Mouse (Mus musculus): ENCODE measurements around the gene Snhg11. TPM values are rescaled to one million over a fixed set of nuclear protein-coding genes. Genes with fewer than 3 reads are reported as not detected.

Snhg11 gene
- polyA plus RNA-seq, 1 experiment from 2014 or later: 673 TPM

DNA sequence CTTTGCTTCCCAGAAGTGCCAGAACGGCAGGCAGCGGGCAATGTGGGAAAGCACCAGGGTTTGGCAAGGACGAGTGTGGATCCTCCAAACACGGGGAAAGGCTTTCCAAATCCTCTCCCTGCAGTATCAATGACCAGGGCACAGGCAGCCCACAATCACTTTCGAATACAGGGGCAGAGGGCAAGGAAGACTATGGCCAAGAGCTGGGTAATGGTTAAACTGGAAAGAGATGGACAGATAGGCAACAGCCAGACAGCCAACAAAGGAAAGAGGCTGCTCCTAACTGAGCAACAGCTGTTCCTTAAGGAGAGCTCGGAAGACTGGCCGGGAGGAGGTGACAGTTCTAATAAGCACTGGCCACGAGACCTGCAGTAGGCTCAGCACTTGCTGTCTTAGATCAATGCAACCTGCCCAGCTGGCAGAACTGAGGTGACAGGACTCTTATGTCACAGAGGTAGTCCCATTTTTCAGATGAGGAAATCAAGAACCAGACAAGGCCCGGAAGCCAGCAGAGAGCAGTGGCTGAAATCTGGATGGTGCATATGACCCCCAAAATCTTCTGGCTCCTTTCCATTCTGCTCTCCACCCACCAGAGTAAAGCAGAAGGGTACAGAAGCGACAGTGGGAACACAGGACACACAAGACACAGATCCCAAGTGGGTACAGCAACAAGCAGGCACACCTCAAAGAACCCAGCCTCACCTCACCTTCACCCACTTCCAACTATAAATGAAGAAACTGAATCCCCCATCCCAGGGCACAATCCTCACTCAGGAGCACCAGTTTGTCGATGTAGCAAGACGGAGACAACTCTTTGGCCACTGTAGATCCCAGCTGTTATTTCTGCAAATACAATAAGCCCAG is 15.4 kb upstream of the Snhg11 start:
- 68% methylated on average over 12 of the region's 12 CpGs for WGBS
- peak overlapping the region; percentile 72 for H3K9ac ChIP-seq
- H3K27ac ChIP-seq: peak overlapping the region; percentile 68; the same call in 1 of the 2 replicates
- H3K4me3 ChIP-seq: peak overlapping the region; percentile 64
- H3K36me3 ChIP-seq (replicated peaks): peaks cover 38% of the 10 kb centered on the region
- peaks cover 20% of the 10 kb centered on the region for H3K4me1 ChIP-seq
- H3K9me3 ChIP-seq: no peaks in the 10 kb centered on the region
- no peak for ATAC-seq (replicated peaks)
- H3K27me3 ChIP-seq (replicated peaks): no peaks in the 10 kb centered on the region
- peak overlapping the region; percentile 87 for H3K4me2 ChIP-seq

DNA sequence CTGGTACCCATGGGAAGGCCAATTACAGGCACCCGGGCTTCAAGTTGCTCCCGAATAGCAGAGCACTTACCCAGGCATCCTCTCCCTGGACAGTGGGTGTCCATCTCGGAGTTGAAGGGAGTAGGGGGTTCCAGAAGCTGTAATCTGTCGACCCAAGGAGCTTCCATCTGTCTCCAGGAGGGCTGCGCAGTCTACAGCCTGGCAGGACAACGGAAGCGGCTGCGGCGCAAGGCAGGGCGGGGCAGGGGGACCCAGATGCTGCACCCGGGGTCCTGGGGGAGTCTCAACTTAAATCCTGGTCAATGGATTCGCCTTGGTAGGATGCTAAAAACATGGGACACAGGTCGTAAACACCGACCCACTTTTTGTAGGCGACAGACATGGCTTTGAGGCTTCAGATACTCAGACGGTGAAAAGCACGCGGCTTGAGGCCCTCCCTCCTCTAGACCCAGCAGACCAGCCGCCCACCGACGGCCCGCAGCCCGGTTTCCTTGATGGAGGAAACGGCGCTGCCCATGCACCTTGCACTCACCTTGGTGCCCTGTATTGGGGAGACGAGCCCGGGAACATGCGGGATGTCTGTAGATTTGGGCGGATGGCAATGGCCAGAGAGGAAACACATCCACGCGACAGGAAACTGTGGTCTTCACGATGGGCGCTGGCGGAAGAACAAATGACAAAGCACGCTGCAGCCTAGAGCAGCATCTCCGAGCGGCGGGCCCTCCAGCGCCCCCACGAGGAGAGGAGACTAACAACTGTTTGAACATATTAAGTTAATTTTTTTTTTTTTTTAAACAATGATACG is 14.4 kb upstream of the Snhg11 start:
- Histone ChIP-seq H3K27ac (peak overlapping the region; percentile 68), H3K4me3 (peak overlapping the region; percentile 64), H3K4me2 (peak overlapping the region; percentile 87), H3K36me3 (replicated peaks) (peaks cover 28% of the 10 kb centered on the region), H3K27me3 (replicated peaks) (no peaks in the 10 kb centered on the region), H3K9me3 (no peaks in the 10 kb centered on the region), H3K4me1 (peaks cover 20% of the 10 kb centered on the region), H3K9ac (peak overlapping the region; percentile 72)
- ATAC-seq (replicated peaks): peak; percentile 92
- under 1% methylated on average over 41 of the region's 41 CpGs for WGBS

- no peak overlapping the region for H3K9ac ChIP-seq
- ATAC-seq (replicated peaks): peak; percentile 74
- WGBS: 36% methylated on average over 8 of the region's 8 CpGs
- H3K27ac ChIP-seq: peak overlapping the region; percentile 68
- H3K4me1 ChIP-seq: peaks cover 20% of the 10 kb centered on the region
- peaks cover 24% of the 10 kb centered on the region for H3K36me3 ChIP-seq (replicated peaks)
- H3K9me3 ChIP-seq: no peaks in the 10 kb centered on the region
- H3K27me3 ChIP-seq (replicated peaks): 0 out of 2 replicates have a peak, but pooled peaks cover 3% of the 10 kb centered on the region
- peak overlapping the region; percentile 87 for H3K4me2 ChIP-seq
- H3K4me3 ChIP-seq: peak overlapping the region; percentile 64
Observed at GRCm38 (mm10) chr2:158361678-158362320, 13.6 kb upstream of the Snhg11 start.

DNA sequence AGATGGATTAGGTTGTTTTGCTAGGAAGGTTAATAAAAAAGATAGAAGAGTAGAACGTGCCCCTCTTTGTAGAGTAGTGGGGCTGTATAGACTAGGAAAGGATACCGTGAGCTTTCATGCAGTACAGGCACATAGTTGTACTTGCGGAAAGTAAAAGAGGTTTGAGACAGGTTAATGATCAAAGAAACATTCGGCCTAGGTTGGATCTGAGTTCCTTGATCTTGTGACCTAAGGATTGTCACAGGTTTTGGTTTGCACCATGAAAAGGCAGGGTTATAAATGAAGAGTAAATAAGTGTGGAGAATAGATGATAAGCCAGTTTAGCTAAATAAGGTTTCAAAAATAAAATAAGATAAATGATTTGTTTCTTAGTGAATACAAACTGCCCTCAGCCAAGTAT is 11.3 kb upstream of the Snhg11 start:
- Histone ChIP-seq H3K9ac (no peak overlapping the region), H3K4me3 (no peak overlapping the region), H3K9me3 (no peaks in the 10 kb centered on the region), H3K36me3 (replicated peaks) (peaks cover 2% of the 10 kb centered on the region; the same call in 1 of the 2 replicates), H3K27ac (no peak overlapping the region), H3K4me2 (no peak overlapping the region), H3K27me3 (replicated peaks) (0 out of 2 replicates have a peak, but pooled peaks cover 3% of the 10 kb centered on the region), H3K4me1 (peaks cover 15% of the 10 kb centered on the region)
- 83% methylated on average over 4 of the region's 4 CpGs for WGBS
- ATAC-seq (replicated peaks): no peak

DNA sequence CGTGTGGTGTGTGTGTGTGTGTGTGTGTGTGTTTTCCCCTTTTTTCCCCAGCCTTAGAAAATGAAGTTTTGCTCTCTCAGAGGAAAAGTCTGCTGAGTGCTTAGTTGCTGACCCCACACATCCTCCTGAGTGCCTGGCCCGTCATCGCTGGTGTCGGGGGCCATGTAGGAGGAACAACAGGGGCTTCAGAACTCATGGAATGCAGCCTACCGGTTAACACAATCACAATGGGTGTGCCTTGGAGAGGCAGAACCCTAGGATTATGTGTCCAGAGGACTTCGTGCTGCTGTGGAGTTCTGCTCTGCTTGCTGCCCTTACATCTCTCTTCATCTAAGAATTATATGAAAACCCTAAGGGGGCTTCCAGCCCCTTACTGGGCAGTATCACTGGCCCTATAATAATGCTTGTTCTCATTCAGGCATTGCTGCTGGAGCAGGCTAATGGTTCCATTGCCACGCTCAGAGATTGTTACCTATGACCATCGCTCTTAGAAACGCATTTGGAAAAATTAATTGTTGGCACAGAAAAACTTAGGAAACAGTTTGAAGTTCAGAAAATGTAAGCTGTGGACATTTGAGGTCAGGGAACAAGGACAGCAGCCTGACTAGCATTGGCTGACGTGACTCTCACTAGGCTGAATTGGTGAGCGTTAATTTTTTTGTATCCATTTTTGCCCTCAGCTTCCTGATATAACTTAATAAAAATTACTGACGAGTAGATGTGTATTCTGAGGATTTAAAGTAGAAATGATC is 10.2 kb upstream of the Snhg11 start:
- H3K9me3 ChIP-seq: no peaks in the 10 kb centered on the region
- 68% methylated on average over 12 of the region's 12 CpGs for WGBS
- H3K9ac ChIP-seq: no peak overlapping the region
- H3K27me3 ChIP-seq (replicated peaks): 0 out of 2 replicates have a peak, but pooled peaks cover 3% of the 10 kb centered on the region
- H3K36me3 ChIP-seq (replicated peaks): no peaks in the 10 kb centered on the region
- no peak overlapping the region for H3K27ac ChIP-seq
- peaks cover 6% of the 10 kb centered on the region for H3K4me1 ChIP-seq
- ATAC-seq (replicated peaks): no peak
- no peak overlapping the region for H3K4me3 ChIP-seq
- no peak overlapping the region for H3K4me2 ChIP-seq

GRCm38 (mm10) chr2:158367654-158368053 is 7.8 kb upstream of the Snhg11 start:
- ATAC-seq (replicated peaks): no peak
- no peaks in the 10 kb centered on the region for H3K4me1 ChIP-seq
- no peaks in the 10 kb centered on the region for H3K9me3 ChIP-seq
- H3K27ac ChIP-seq: no peak overlapping the region
- 93% methylated on average over 5 of the region's 5 CpGs for WGBS
- no peak overlapping the region for H3K9ac ChIP-seq
- 0 out of 2 replicates have a peak, but pooled peaks cover 3% of the 10 kb centered on the region for H3K27me3 ChIP-seq (replicated peaks)
- no peak overlapping the region for H3K4me2 ChIP-seq
- no peaks in the 10 kb centered on the region for H3K36me3 ChIP-seq (replicated peaks)
- no peak overlapping the region for H3K4me3 ChIP-seq

DNA sequence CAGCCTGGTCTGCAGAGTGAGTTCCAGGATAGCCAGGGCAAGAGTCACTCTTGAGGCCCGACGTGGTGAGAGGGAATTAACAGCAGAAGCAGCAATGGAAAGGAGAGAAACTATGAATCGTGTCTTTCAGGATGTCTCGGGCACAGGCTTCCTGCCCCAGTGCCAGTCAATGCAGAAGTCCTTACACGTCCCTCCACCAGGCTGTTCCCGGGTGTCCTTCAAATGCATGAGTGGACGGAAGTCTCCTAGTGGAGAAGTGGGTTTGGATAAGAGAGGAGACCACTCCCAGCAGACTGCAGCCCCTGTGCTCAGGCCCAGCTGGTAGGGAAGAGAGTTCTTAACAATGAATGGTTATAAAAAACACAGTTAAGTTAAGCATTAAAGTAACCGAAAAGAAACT is 7.1 kb upstream of the Snhg11 start:
- Histone ChIP-seq H3K4me2 (no peak overlapping the region), H3K27me3 (replicated peaks) (0 out of 2 replicates have a peak, but pooled peaks cover 3% of the 10 kb centered on the region)
- WGBS: 93% methylated on average over 8 of the region's 8 CpGs

GRCm38 (mm10) chr2:158369474-158370172 is 5.8 kb upstream of the Snhg11 start:
- no peak for ATAC-seq (replicated peaks)
- H3K9ac ChIP-seq: no peak overlapping the region
- WGBS: 78% methylated on average over 3 of the region's 3 CpGs
- no peaks in the 10 kb centered on the region for H3K4me1 ChIP-seq
- no peak overlapping the region for H3K4me2 ChIP-seq
- H3K9me3 ChIP-seq: no peaks in the 10 kb centered on the region
- H3K4me3 ChIP-seq: no peak overlapping the region
- H3K27ac ChIP-seq: no peak overlapping the region
- H3K36me3 ChIP-seq (replicated peaks): no peaks in the 10 kb centered on the region
- H3K27me3 ChIP-seq (replicated peaks): 0 out of 2 replicates have a peak, but pooled peaks cover 3% of the 10 kb centered on the region

More for the DNA sequence above, 7.1 kb upstream of the Snhg11 start:
- no peak overlapping the region for H3K9ac ChIP-seq
- H3K9me3 ChIP-seq: no peaks in the 10 kb centered on the region
- no peaks in the 10 kb centered on the region for H3K4me1 ChIP-seq
- H3K27ac ChIP-seq: no peak overlapping the region
- no peaks in the 10 kb centered on the region for H3K36me3 ChIP-seq (replicated peaks)
- no peak overlapping the region for H3K4me3 ChIP-seq
- ATAC-seq (replicated peaks): no peak

- Histone ChIP-seq H3K9ac (no peak overlapping the region), H3K9me3 (no peaks in the 10 kb centered on the region), H3K4me1 (no peaks in the 10 kb centered on the region), H3K36me3 (replicated peaks) (no peaks in the 10 kb centered on the region), H3K4me2 (no peak overlapping the region), H3K4me3 (no peak overlapping the region), H3K27ac (no peak overlapping the region), H3K27me3 (replicated peaks) (0 out of 2 replicates have a peak, but pooled peaks cover 3% of the 10 kb centered on the region)
- 8% methylated on average over 5 of the region's 5 CpGs for WGBS
- ATAC-seq (replicated peaks): no peak
Observed at GRCm38 (mm10) chr2:158370173-158370550, 5.3 kb upstream of the Snhg11 start.

- WGBS: 71% methylated on average over 5 of the region's 5 CpGs
- no peak overlapping the region for H3K4me3 ChIP-seq
- no peak overlapping the region for H3K4me2 ChIP-seq
- no peak overlapping the region for H3K27ac ChIP-seq
- H3K36me3 ChIP-seq (replicated peaks): no peaks in the 10 kb centered on the region
- no peak for ATAC-seq (replicated peaks)
- H3K9ac ChIP-seq: no peak overlapping the region
- peaks cover 11% of the 10 kb centered on the region; the same call in 1 of the 2 replicates for H3K4me1 ChIP-seq
- H3K9me3 ChIP-seq: no peaks in the 10 kb centered on the region
- H3K27me3 ChIP-seq (replicated peaks): no peaks in the 10 kb centered on the region
Observed at GRCm38 (mm10) chr2:158373061-158373460, 2.4 kb upstream of the Snhg11 start.

- H3K27me3 ChIP-seq (replicated peaks): no peaks in the 10 kb centered on the region
- H3K4me2 ChIP-seq: no peak overlapping the region
- H3K4me1 ChIP-seq: peaks cover 15% of the 10 kb centered on the region; the same call in 1 of the 2 replicates
- no peak overlapping the region for H3K27ac ChIP-seq
- H3K36me3 ChIP-seq (replicated peaks): no peaks in the 10 kb centered on the region
- H3K4me3 ChIP-seq: no peak overlapping the region
- no peak for ATAC-seq (replicated peaks)
- H3K9me3 ChIP-seq: no peaks in the 10 kb centered on the region
- no peak overlapping the region for H3K9ac ChIP-seq
- WGBS: 62% methylated on average over 7 of the region's 7 CpGs
Observed at GRCm38 (mm10) chr2:158373516-158373915, 1.9 kb upstream of the Snhg11 start.

Data from midbrain, embryonic 15.5 days (tissue).